Mouse (Mus musculus) CH12.LX (cell line): Measurements from ENCODE around the gene Rhox6. TPM values are rescaled to one million over a fixed set of nuclear protein-coding genes. Genes with fewer than 3 reads are reported as not detected.
A peak's percentile ranks its signal among the peaks of the same experiment; 100 is the strongest.
"Not testable (repeated sequence)": the region's sequence is repeated elsewhere in the genome, so short reads cannot be mapped to it uniquely, and the experiment has no call there.

Source experiments
- DNase-seq: peaks from one replicate; pipeline ENCODE4 v3.0.0-alpha.2; 2013; ENCODE audit errors: extremely low read depth
- H3K27ac ChIP-seq: 2 replicates; pipeline ENCODE4 v1.5.1; 2012; ENCODE audit warnings: low read depth, mild to moderate bottlenecking, control low read depth, moderate library complexity; ENCODE audit not compliant: insufficient read depth
- H3K27me3 ChIP-seq: replicated peaks from 2 replicates; pipeline ENCODE3; 2012; ENCODE audit warnings: inconsistent platforms
- H3K36me3 ChIP-seq, 2 experiments: replicated peaks in 1 of 2; 2 replicates each; pipeline versions ENCODE3 to v1.6.1; 2012; ENCODE audit warnings: inconsistent platforms in 1 of 2, low read length in 1 of 2, mild to moderate bottlenecking in 1 of 2, mixed read lengths in 1 of 2, moderate library complexity in 1 of 2; ENCODE audit not compliant: control insufficient read depth in 1 of 2, insufficient read depth in 1 of 2
- H3K4me1 ChIP-seq, 2 experiments: 2 replicates each; pipeline ENCODE4 v1.6.1; 2012; ENCODE audit warnings: inconsistent platforms in 1 of 2, moderate library complexity in 1 of 2; ENCODE audit not compliant: insufficient read depth in 2 of 2, control insufficient read depth in 1 of 2
- H3K4me2 ChIP-seq: 2 replicates; pipeline ENCODE4 v1.6.1; 2012; ENCODE audit warnings: low read depth, mild to moderate bottlenecking, control low read depth; ENCODE audit not compliant: poor library complexity, insufficient read depth, severe bottlenecking
- H3K4me3 ChIP-seq, 3 experiments: fragments of 150-350 bp in 1 of 3; sonication (generic) in 1 of 3; replicated peaks in 1 of 3; 2 replicates each; pipeline versions ENCODE3 to v1.5.1; 2011 to 2012; ENCODE audit warnings: low read depth in 2 of 3, low read length in 2 of 3, mild to moderate bottlenecking in 2 of 3, moderate library complexity in 2 of 3, control low read depth in 1 of 3, improper control_type of control experiment in 1 of 3, inconsistent platforms in 1 of 3, mixed read lengths in 1 of 3; ENCODE audit not compliant: poor library complexity in 1 of 3
- H3K79me2 ChIP-seq: replicated peaks from 2 replicates; pipeline ENCODE4 v1.6.1; 2012; ENCODE audit warnings: mild to moderate bottlenecking, moderate library complexity; ENCODE audit not compliant: control insufficient read depth, poor library complexity, insufficient read depth, severe bottlenecking; ENCODE audit errors: extremely low read depth
- H3K9ac ChIP-seq: 2 replicates; pipeline ENCODE4 v1.6.1; 2012; ENCODE audit warnings: low read depth, mild to moderate bottlenecking, control low read depth, moderate library complexity; ENCODE audit not compliant: insufficient read depth
- H3K9me3 ChIP-seq: replicated peaks from 2 replicates; pipeline ENCODE3; 2012; ENCODE audit warnings: low read length, inconsistent platforms, mixed read lengths
- CHD1 ChIP-seq: IDR thresholded peaks from 2 replicates; pipeline ENCODE4 v1.6.1; 2012; ENCODE audit warnings: low read depth, low read length, improper control_type of control experiment, inconsistent platforms
- CTCF ChIP-seq, 2 experiments: IDR thresholded peaks in 1 of 2; conservative IDR thresholded peaks in 1 of 2; 2 replicates each; pipeline ENCODE4 v1.5.1; 2011 to 2012; ENCODE audit warnings: low read depth in 2 of 2, low read length in 2 of 2, improper control_type of control experiment in 1 of 2, inconsistent platforms in 1 of 2, mild to moderate bottlenecking in 1 of 2, moderate library complexity in 1 of 2
- JUND ChIP-seq: conservative IDR thresholded peaks from 2 replicates; pipeline ENCODE4 v1.6.1; 2011; ENCODE audit warnings: low read depth, low read length, improper control_type of control experiment
- POLR2A ChIP-seq: IDR thresholded peaks from 2 replicates; pipeline ENCODE4 v1.6.1; 2011; ENCODE audit warnings: low read depth, mild to moderate bottlenecking, improper control_type of control experiment, low read length
- RAD21 ChIP-seq: IDR thresholded peaks from 2 replicates; pipeline ENCODE4 v1.6.1; 2011; ENCODE audit warnings: low read depth, mild to moderate bottlenecking, low read length, improper control_type of control experiment, moderate library complexity
- SMC3 ChIP-seq: IDR thresholded peaks from 2 replicates; pipeline ENCODE4 v1.6.1; 2011; ENCODE audit warnings: low read depth, low read length, improper control_type of control experiment
- TBP ChIP-seq: conservative IDR thresholded peaks from 2 replicates; pipeline ENCODE4 v1.6.1; 2011; ENCODE audit warnings: low read depth, low read length, improper control_type of control experiment
- dilution Hi-C: fragments of 300-500 bp; cut with MboI; formaldehyde crosslinking; loops from 2 replicates; pipeline ENCODE4 v1.14.3; 2020; ENCODE audit warnings: low sequenced_read_pairs; ENCODE audit not compliant: extremely low pct_unique_long_range_greater_than_20kb, extremely low pct_ligation_motif_present
- in situ Hi-C: fragments of 300-500 bp; cut with MboI; formaldehyde crosslinking; loops from 3 replicates; pipeline ENCODE4 v1.14.3; 2019; ENCODE audit warnings: low sequenced_read_pairs, low pct_ligation_motif_present, low pct_unique_long_range_greater_than_20kb, mixed read lengths
- polyA plus RNA-seq: library from polyadenylated mRNA; unstranded; fragments of >175 nt; gene quantifications from 2 replicates; pipeline ENCODE4 v1.2.1, GENCODE M21; 2012; ENCODE audit warnings: low read depth; ENCODE audit not compliant: insufficient read length
- total RNA-seq, 2 experiments: library from RNA; depleted of rRNA; stranded (reverse); fragments of 300-350 nt in 1 of 2; fragments of >200 nt in 1 of 2; gene quantifications; 2 replicates each; pipeline ENCODE4 v1.2.3; 2012 to 2014

The Rhox6 gene
- not detected in 2 replicates for total RNA-seq (2012; rRNA removed)
- total RNA-seq (2014; rRNA removed), result not detected in 2 replicates
- polyA plus RNA-seq, result not detected in 2 replicates

DNA sequence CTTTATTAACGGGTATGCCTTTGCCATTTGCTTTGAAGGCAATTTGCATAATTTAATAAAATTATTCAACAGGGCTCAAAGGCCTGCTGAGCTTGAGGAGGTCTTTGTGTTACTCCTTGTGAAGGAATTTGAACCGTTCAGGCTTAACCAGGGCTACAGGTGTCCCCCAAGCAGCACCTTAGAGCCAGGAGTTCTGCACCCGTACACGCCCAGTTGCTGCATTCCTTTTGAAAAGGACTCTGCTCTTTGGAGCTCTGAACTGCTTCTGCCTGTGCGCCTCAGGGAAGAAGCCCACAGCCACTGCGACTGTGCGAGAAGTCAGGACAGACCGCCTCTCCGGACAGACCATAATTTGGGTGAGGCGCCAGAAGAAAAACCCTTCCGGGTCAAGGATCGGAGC is at the start of gene Rhox6:
TSS of gene Rhox6 (plus strand) at position 301 of the 400 bp plus-strand sequence.
- DNase-seq, in situ Hi-C loops, H3K9ac ChIP-seq, H3K4me2 ChIP-seq, H3K36me3 ChIP-seq, H3K4me1 ChIP-seq, dilution Hi-C loops, H3K4me3 ChIP-seq, H3K27me3 ChIP-seq, H3K79me2 ChIP-seq, H3K9me3 ChIP-seq, H3K27ac ChIP-seq: not testable (repeated sequence)

DNA sequence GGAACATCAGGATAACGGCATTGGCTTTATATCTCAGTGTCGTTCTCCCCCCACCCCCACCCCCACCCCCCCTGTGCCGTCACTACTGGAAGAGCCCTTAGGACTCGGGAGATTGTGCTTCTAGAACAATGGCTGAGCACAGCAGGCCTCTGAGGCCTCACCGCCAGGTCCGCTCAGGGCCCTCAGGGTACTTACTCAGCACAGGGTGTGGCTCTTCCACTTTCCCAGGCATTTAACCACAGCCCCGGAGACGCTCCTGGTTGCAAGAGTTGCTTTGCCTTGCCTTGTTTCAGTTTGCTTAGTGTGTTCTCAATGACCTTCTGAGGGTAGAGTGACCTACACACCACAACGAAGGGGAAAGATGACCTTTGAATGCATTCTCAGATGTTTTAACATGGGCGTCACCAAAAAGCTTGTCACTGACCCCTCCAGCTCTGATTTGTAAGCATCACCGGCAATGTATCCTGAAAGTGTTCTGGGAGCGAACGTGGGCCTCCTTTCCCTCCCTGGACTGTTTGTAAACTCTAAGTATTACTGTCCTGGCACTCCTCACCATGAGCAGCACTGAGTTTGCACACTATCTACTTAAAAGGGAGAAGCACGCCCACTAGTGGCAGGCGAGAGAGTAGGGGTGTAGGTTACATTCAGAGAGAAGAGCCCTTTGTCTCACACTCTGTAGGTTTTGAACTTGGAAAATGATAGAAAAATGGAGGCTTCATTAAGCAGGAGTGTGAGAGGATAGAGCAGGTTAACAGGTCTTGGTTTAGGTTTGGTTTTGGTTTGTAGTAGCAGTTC is 19.2 kb upstream of the Rhox6 start:
- Histone ChIP-seq H3K36me3 (peaks cover 4 to 44% of the 10 kb centered on the region in 2 experiments), H3K4me3 (no peak overlapping the region), H3K4me1 (peaks cover 0 to 3% of the 10 kb centered on the region in 2 experiments; a peak in 2 of 4 replicates), H3K9ac (no peak overlapping the region), H3K9me3 (no peaks in the 10 kb centered on the region), H3K4me2 (no peak overlapping the region), H3K79me2 (peaks cover 13% of the 10 kb centered on the region), H3K27ac (no peak overlapping the region), H3K27me3 (no peaks in the 10 kb centered on the region)
- in situ Hi-C loops, result no loop called here
- TF ChIP-seq CTCF (conservative IDR thresholded peaks at IDR 0.05 in 1 of 2, IDR thresholded peaks at IDR 0.05 in 1 of 2; ENCODE audit: low read depth in 2 of 2, low read length in 2 of 2) (peak; percentile 43 to 51), TBP (no peak)
- peak; percentile 25 for DNase-seq
- dilution Hi-C loops, result no loop called here

DNA sequence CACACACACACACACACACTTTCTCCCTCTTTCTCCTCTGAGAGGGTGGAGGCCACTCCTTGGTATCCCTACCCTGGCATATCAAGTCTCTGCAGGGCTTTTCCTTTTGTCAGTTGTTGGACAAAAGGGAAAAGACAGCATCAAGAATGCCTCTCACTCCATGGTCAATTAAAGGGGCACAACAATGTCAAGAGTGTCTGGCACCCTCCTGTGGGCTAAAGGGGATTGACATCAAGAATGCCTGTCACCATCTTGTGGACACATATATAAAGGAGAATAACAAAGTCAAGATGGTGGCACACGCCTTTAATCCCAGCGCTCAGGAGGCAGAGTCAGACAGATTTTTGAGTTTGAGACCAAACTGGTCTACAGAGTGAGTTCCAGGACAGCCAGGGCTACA is 17.3 kb upstream of the Rhox6 start:
- Histone ChIP-seq H3K9me3 (no peaks in the 10 kb centered on the region), H3K4me1 (peaks cover 0 to 3% of the 10 kb centered on the region in 2 experiments; a peak in 2 of 4 replicates), H3K27ac (no peak overlapping the region), H3K79me2 (peaks cover 13% of the 10 kb centered on the region), H3K36me3 (peaks cover 4 to 44% of the 10 kb centered on the region in 2 experiments), H3K9ac (no peak overlapping the region), H3K27me3 (no peaks in the 10 kb centered on the region), H3K4me3 (no peak overlapping the region), H3K4me2 (no peak overlapping the region)
- DNase-seq, result peak; percentile 9
- dilution Hi-C loops, result no loop called here
- TF ChIP-seq CTCF (conservative IDR thresholded peaks at IDR 0.05 in 1 of 2, IDR thresholded peaks at IDR 0.05 in 1 of 2; ENCODE audit: low read depth in 2 of 2, low read length in 2 of 2) (peak in 1 of 2 experiments; percentile 45; a peak in 2 of 4 replicates), JUND (no peak), POLR2A (peak; percentile 16; the same call in 1 of the 2 replicates)
- in situ Hi-C loops, result no loop called here

DNA sequence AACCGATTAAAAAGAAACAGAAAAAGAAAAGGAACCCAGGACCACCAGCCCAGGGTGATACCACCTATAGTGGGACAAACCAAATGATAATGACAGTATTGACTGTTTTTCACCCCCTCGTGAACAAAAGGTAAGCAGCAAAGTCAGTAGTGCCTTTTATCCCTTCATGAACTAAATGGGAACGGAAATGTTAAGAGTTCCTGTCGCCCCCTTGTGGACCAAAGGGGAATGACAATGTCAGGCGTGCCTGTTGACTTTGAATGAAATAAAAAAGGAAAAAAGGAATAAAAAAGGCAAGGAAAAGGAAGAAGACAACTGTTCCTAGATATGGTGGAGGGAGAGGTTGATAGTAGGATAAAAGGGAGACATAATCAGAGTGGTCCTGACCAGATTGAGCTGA is 15.5 kb upstream of the Rhox6 start:
- no peak overlapping the region for H3K4me2 ChIP-seq
- no peak overlapping the region for H3K27ac ChIP-seq
- DNase-seq, result peak; percentile 42
- H3K4me3 ChIP-seq, result no peak overlapping the region
- H3K9ac ChIP-seq, result no peak overlapping the region
- peaks cover 4 to 29% of the 10 kb centered on the region in 2 experiments for H3K36me3 ChIP-seq
- TF ChIP-seq CHD1 (no peak), RAD21 (peak; percentile 29), SMC3 (peak; percentile 33), CTCF (conservative IDR thresholded peaks at IDR 0.05 in 1 of 2, IDR thresholded peaks at IDR 0.05 in 1 of 2; ENCODE audit: low read depth in 2 of 2, low read length in 2 of 2) (peak in 1 of 2 experiments; percentile 62; a peak in 3 of 4 replicates)
- in situ Hi-C loops, result no loop called here
- H3K27me3 ChIP-seq, result no peaks in the 10 kb centered on the region
- H3K79me2 ChIP-seq, result no peaks in the 10 kb centered on the region
- no peaks in the 10 kb centered on the region for H3K9me3 ChIP-seq
- peaks cover 0 to 3% of the 10 kb centered on the region in 2 experiments; a peak in 2 of 4 replicates for H3K4me1 ChIP-seq
- dilution Hi-C loops, result no loop called here
